16 mouse cellular contexts compared by ENCODE assay signal in genomic region chr10:121564447-121564846, GRCm38 (mm10).
"Had no signal": no experiment of that assay in that cellular context is flagged by ENCODE, and none has a peak within 500 bp of the region (broad histone marks: within the 10 kb centered on the region; RNA-seq: fewer than 3 reads in every experiment).

No protein-coding gene starts in this region.

- DNase-seq: kidney, adult 18-20 months; kidney, postnatal 36 days; layer of hippocampus, adult 9-11 months; layer of hippocampus, postnatal 36 days; lung, postnatal 14 days; retina, postnatal 1 day; right cerebral cortex, postnatal 4 days; spleen, adult 18-20 months; thymus, adult 18-20 months; thymus, postnatal 14 days had no signal

- H3K27ac ChIP-seq: limb, embryonic 15.5 days; macrophage; midbrain, embryonic 12.5 days; neural tube, embryonic 13.5 days had no signal

- H3K27me3 ChIP-seq: limb, embryonic 15.5 days; megakaryocyte, embryonic 14.5 days; midbrain, embryonic 12.5 days; neural tube, embryonic 13.5 days had no signal

- H3K4me3 ChIP-seq: limb, embryonic 15.5 days; megakaryocyte, embryonic 14.5 days; midbrain, embryonic 12.5 days; neural tube, embryonic 13.5 days had no signal

- H3K9me3 ChIP-seq: limb, embryonic 15.5 days; midbrain, embryonic 12.5 days; neural tube, embryonic 13.5 days had no signal

- H3K9ac ChIP-seq: limb, embryonic 15.5 days; midbrain, embryonic 12.5 days; neural tube, embryonic 13.5 days had no signal

- H3K4me1 ChIP-seq: limb, embryonic 15.5 days had no signal

- ATAC-seq: midbrain, embryonic 16.5 days had no signal

- H3K4me2 ChIP-seq: limb, embryonic 15.5 days; midbrain, embryonic 12.5 days; neural tube, embryonic 13.5 days had no signal
